Mouse (Mus musculus) myocyte (in vitro differentiated cells): ENCODE measurements at regions not wholly inside any gene's neighbourhood (a gene's known extent, or its start where the extent isn't known, plus 50 kb on each side); places are given as distances from the start of the nearest gene placed in this dataset.

ENCODE experiments used
- H3K27me3 ChIP-seq: one replicate; pipeline ENCODE4 v1.6.1; 2011; ENCODE audit not compliant: control insufficient read depth, insufficient read depth, insufficient read length
- H3K36me3 ChIP-seq: one replicate; pipeline ENCODE4 v1.6.1; 2011; ENCODE audit not compliant: control insufficient read depth, insufficient read depth
- H3K4me2 ChIP-seq: one replicate; pipeline ENCODE4 v1.6.1; 2011; ENCODE audit warnings: low read depth, control low read depth
- H3K4me3 ChIP-seq: one replicate; pipeline ENCODE4 v1.5.1; 2011; ENCODE audit warnings: mild to moderate bottlenecking, control low read depth, moderate library complexity
- H3K79me2 ChIP-seq: one replicate; pipeline ENCODE4 v1.6.1; 2011; ENCODE audit not compliant: control insufficient read depth, insufficient read depth
- H3ac ChIP-seq: one replicate; pipeline ENCODE4 v1.6.1; 2011; ENCODE audit not compliant: control insufficient read depth, insufficient read length
- CEBPB ChIP-seq: IDR thresholded peaks from 2 replicates; pipeline ENCODE4 v1.6.1; 2011; ENCODE audit warnings: mild to moderate bottlenecking, moderate library complexity; ENCODE audit not compliant: poor library complexity, insufficient read depth, severe bottlenecking
- E2F4 ChIP-seq: IDR thresholded peaks from one replicate; pipeline ENCODE4 v1.6.1; 2011; ENCODE audit warnings: mild to moderate bottlenecking, control low read depth, moderate library complexity; ENCODE audit not compliant: insufficient read depth
- MAX ChIP-seq: IDR thresholded peaks from one replicate; pipeline ENCODE4 v1.6.1; 2011; ENCODE audit warnings: low read depth, mild to moderate bottlenecking, control low read depth
- MYOD1 ChIP-seq, 3 experiments: IDR thresholded peaks; one replicate each; pipeline ENCODE4 v1.6.1; 2011; ENCODE audit warnings: control low read depth in 2 of 3, low read depth in 2 of 3, mild to moderate bottlenecking in 2 of 3, moderate library complexity in 1 of 3; ENCODE audit not compliant: insufficient read length in 2 of 3, control insufficient read depth in 1 of 3
- MYOG ChIP-seq, 3 experiments: IDR thresholded peaks; one replicate each; pipeline ENCODE4 v1.6.1; 2011; ENCODE audit warnings: control low read depth in 2 of 3, low read depth in 2 of 3, mild to moderate bottlenecking in 2 of 3; ENCODE audit not compliant: insufficient read length in 2 of 3, control insufficient read depth in 1 of 3, insufficient read depth in 1 of 3
- POLR2A ChIP-seq: IDR thresholded peaks from one replicate; pipeline ENCODE4 v1.6.1; 2011; ENCODE audit warnings: low read depth, mild to moderate bottlenecking, control low read depth, moderate library complexity; ENCODE audit not compliant: insufficient read length
- POLR2AphosphoS2 ChIP-seq: IDR thresholded peaks from one replicate; pipeline ENCODE4 v1.6.1; 2011; ENCODE audit warnings: low read depth, control low read depth; ENCODE audit not compliant: insufficient read length
- REST ChIP-seq: IDR thresholded peaks from one replicate; pipeline ENCODE4 v1.6.1; 2011; ENCODE audit warnings: mild to moderate bottlenecking, control low read depth, moderate library complexity; ENCODE audit not compliant: insufficient read depth, insufficient read length
- SRF ChIP-seq: IDR thresholded peaks from one replicate; pipeline ENCODE4 v1.6.1; 2011; ENCODE audit warnings: low read depth; ENCODE audit not compliant: control insufficient read depth, insufficient read length
- TCF12 ChIP-seq: IDR thresholded peaks from one replicate; pipeline ENCODE4 v1.6.1; 2011; ENCODE audit warnings: mild to moderate bottlenecking, control low read depth; ENCODE audit not compliant: poor library complexity, insufficient read depth, severe bottlenecking
- TCF3 ChIP-seq: IDR thresholded peaks from one replicate; pipeline ENCODE4 v1.6.1; 2011; ENCODE audit warnings: low read depth, control low read depth; ENCODE audit not compliant: insufficient read length
- USF1 ChIP-seq: IDR thresholded peaks from one replicate; pipeline ENCODE4 v1.6.1; 2011; ENCODE audit warnings: low read depth, mild to moderate bottlenecking, control low read depth, moderate library complexity

- Histone ChIP-seq H3K36me3 (no peaks in the 10 kb centered on the region), H3K79me2 (no peaks in the 10 kb centered on the region), H3K4me2 (no peak overlapping the region), H3K4me3 (no peak overlapping the region), H3K27me3 (no peaks in the 10 kb centered on the region), H3ac (no peak overlapping the region)
- TF ChIP-seq POLR2A (no peak), CEBPB (no peak), POLR2AphosphoS2 (no peak), E2F4 (no peak), REST (no peak), TCF12 (no peak), USF1 (no peak), MYOD1 (IDR thresholded peaks at IDR 0.05; ENCODE audit: control insufficient read depth in 1 of 3, insufficient read length in 2 of 3, low read depth in 2 of 3) (no peak), MYOG (IDR thresholded peaks at IDR 0.05; ENCODE audit: control insufficient read depth in 1 of 3, insufficient read depth in 1 of 3, insufficient read length in 2 of 3, low read depth in 2 of 3) (no peak), TCF3 (no peak), SRF (no peak), MAX (no peak)
Measured at GRCm38 (mm10) chr1:63928850-63929249, 159.8 kb upstream of the 4933402D24Rik start.

GRCm38 (mm10) chr1:63928361-63928760 is 159.3 kb upstream of the 4933402D24Rik start:
- Histone ChIP-seq H3K27me3 (peaks cover 2% of the 10 kb centered on the region), H3K4me2 (no peak overlapping the region), H3K79me2 (no peaks in the 10 kb centered on the region), H3K4me3 (no peak overlapping the region), H3ac (no peak overlapping the region), H3K36me3 (no peaks in the 10 kb centered on the region)
- TF ChIP-seq MYOG (IDR thresholded peaks at IDR 0.05; ENCODE audit: control insufficient read depth in 1 of 3, insufficient read depth in 1 of 3, insufficient read length in 2 of 3, low read depth in 2 of 3), result no peak
- TF ChIP-seq TCF3, result no peak
- no peak for TF ChIP-seq POLR2A
- TF ChIP-seq USF1, result no peak
- no peak for TF ChIP-seq E2F4
- no peak for TF ChIP-seq REST
- TF ChIP-seq POLR2AphosphoS2, result no peak
- no peak for TF ChIP-seq MAX
- TF ChIP-seq SRF, result no peak
- TF ChIP-seq TCF12, result no peak
- no peak for TF ChIP-seq MYOD1 (IDR thresholded peaks at IDR 0.05; ENCODE audit: control insufficient read depth in 1 of 3, insufficient read length in 2 of 3, low read depth in 2 of 3)
- TF ChIP-seq CEBPB, result no peak

- H3K79me2 ChIP-seq, result no peaks in the 10 kb centered on the region
- peaks cover 32% of the 10 kb centered on the region for H3K27me3 ChIP-seq
- no peak for TF ChIP-seq POLR2A
- TF ChIP-seq E2F4, result no peak
- TF ChIP-seq MAX, result no peak
- TF ChIP-seq POLR2AphosphoS2, result no peak
- TF ChIP-seq REST, result no peak
- no peak for TF ChIP-seq MYOD1 (IDR thresholded peaks at IDR 0.05; ENCODE audit: control insufficient read depth in 1 of 3, insufficient read length in 2 of 3, low read depth in 2 of 3)
- no peak overlapping the region for H3K4me2 ChIP-seq
- no peak overlapping the region for H3K4me3 ChIP-seq
- no peaks in the 10 kb centered on the region for H3K36me3 ChIP-seq
- no peak overlapping the region for H3ac ChIP-seq
Measured at GRCm38 (mm10) chr1:63920181-63920933, 151.3 kb upstream of the 4933402D24Rik start.

- Histone ChIP-seq H3K36me3 (no peaks in the 10 kb centered on the region), H3K4me3 (no peak overlapping the region), H3K27me3 (peaks cover 28% of the 10 kb centered on the region), H3K4me2 (no peak overlapping the region), H3K79me2 (no peaks in the 10 kb centered on the region), H3ac (no peak overlapping the region)
- no peak for TF ChIP-seq TCF3
- no peak for TF ChIP-seq TCF12
- no peak for TF ChIP-seq MYOD1 (IDR thresholded peaks at IDR 0.05; ENCODE audit: control insufficient read depth in 1 of 3, insufficient read length in 2 of 3, low read depth in 2 of 3)
- no peak for TF ChIP-seq CEBPB
- TF ChIP-seq REST, result no peak
- no peak for TF ChIP-seq POLR2AphosphoS2
- no peak for TF ChIP-seq E2F4
- no peak for TF ChIP-seq MAX
- no peak for TF ChIP-seq POLR2A
- TF ChIP-seq SRF, result no peak
- TF ChIP-seq USF1, result no peak
- no peak for TF ChIP-seq MYOG (IDR thresholded peaks at IDR 0.05; ENCODE audit: control insufficient read depth in 1 of 3, insufficient read depth in 1 of 3, insufficient read length in 2 of 3, low read depth in 2 of 3)
Measured at GRCm38 (mm10) chr1:63918200-63918599, 149.1 kb upstream of the 4933402D24Rik start.
